Mouse (Mus musculus) cerebellum, postnatal 25 days (tissue): Measurements from ENCODE around the gene Slc35b2.

ENCODE experiments used
- DNase-seq, 2 experiments: peaks; one replicate each; pipeline ENCODE4 v3.0.0; 2021; ENCODE audit warnings: mixed read lengths in 2 of 2

Gene Slc35b2

GRCm38 (mm10) chr17:45601325-45601724, 37.7 kb downstream of the Slc35b2 start:
- DNase-seq, result no peak

DNA sequence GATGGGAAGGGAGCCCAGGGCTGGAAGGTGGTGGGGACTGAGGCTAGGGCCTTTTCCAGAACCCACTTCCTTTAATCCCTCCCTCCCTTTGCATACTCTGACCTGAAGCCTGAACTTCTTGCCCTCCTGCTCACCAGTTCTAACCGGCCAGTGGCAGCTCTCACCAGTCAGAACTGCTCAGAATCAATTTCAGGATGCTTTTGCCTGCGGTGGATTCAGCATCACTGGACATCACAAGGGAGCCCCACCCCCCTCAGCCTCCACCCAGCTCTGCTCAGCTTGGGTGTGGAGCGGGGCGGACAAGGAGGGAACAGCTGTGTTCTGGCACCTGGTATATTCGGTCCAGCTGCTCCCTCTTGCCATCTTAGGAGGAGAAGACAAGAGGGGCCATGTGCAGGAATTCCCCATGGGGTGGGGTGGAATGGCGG, 38.2 kb downstream of the Slc35b2 start, which contains the start of gene Mymx:
Mymx (minus strand) TSS at position 226 of the 428 bp plus-strand sequence.
- DNase-seq, result no peak

GRCm38 (mm10) chr17:45602984-45603383, 39.3 kb downstream of the Slc35b2 start:
- DNase-seq, result no peak

DNA sequence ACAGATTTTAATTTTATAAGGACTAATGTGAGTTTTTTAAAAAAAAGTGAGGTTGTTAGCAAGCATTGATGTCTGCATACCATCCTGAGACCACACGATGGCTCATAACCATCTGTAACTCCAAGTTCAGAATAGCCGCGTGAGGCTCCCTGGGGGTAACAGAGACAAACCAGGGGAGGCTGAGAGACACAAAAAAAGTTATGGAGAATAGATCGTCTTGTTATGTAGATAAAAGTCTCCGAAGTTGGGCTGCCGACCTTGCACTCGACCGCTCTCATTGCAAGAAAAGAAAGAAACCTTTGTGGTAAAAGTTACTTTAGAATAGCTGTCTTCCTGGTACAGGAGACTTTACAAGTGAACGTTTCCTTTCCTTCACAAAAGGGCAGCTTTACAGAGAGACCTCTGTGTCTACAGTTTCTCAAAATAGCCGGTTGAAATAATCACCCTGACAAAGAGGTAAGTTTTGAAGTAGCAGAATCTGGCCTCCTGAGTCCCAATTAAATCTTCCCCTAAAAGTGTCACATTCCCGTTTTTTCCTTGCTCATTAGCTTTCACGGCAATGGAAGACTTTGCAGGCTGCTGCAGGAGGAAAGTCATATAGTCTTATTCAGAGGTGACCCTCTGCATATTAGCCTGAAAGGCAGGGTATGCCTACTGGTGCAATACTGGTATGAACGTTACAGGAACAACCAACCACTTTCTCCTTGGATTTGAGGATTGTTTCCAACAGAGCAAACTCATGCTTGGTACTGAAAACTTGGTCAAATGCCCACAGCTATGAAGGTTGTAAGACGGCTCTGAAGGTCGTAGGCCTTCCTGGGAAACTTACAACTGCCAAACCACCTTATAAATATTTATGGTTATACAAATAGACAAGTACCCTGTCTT, 43.6 kb downstream of the Slc35b2 start:
- no peak for DNase-seq

DNA sequence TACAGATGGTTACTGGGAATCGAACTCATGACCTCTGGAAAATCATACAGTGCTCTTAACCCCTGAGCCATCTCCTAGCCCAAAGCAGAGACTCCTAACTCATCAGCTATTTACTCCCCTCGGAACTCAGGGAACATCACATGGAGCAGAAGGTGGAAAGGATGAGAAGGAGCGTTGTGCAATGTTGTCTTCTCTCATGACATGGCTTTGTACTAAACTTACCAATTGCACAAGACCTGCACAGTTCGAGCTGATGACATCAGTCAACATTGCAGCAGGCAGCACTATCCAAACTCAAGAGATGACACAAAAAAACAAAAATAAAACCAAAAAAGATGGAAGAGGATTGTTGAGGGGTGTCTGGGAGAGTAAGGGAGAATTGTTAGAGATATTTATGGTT, 44.7 kb downstream of the Slc35b2 start:
- DNase-seq, result no peak

GRCm38 (mm10) chr17:45610144-45610866, 46.6 kb downstream of the Slc35b2 start:
- no peak for DNase-seq

GRCm38 (mm10) chr17:45612008-45612407, 48.3 kb downstream of the Slc35b2 start:
- no peak for DNase-seq

- DNase-seq, result no peak
These were observed 49.2 kb downstream of the Slc35b2 start for GRCm38 (mm10) chr17:45612921-45613320.

GRCm38 (mm10) chr17:45616046-45616650, 52.5 kb downstream of the Slc35b2 start:
- no peak for DNase-seq

GRCm38 (mm10) chr17:45616679-45617078, 53.0 kb downstream of the Slc35b2 start:
- no peak for DNase-seq
